Mouse (Mus musculus) ES-E14 (cell line): ENCODE measurements at regions not wholly inside any gene's neighbourhood (a gene's known extent, or its start where the extent isn't known, plus 50 kb on each side); places are given as distances from the start of the nearest gene placed in this dataset.

ENCODE experiments used
- CHD2 ChIP-seq: IDR thresholded peaks from 2 replicates; pipeline ENCODE4 v1.6.1; 2014; ENCODE audit warnings: mild to moderate bottlenecking, low read depth, low read length, inconsistent platforms
- HCFC1 ChIP-seq: IDR thresholded peaks from 2 replicates; pipeline ENCODE4 v1.6.1; 2012; ENCODE audit warnings: low read length, inconsistent platforms, borderline replicate concordance; ENCODE audit not compliant: insufficient read depth
- MAFK ChIP-seq: IDR thresholded peaks from 2 replicates; pipeline ENCODE4 v1.6.1; 2014; ENCODE audit warnings: mild to moderate bottlenecking, low read depth, low read length, inconsistent platforms; ENCODE audit not compliant: insufficient read depth
- ZC3H11A ChIP-seq: IDR thresholded peaks from 2 replicates; pipeline ENCODE4 v1.6.1; 2012; ENCODE audit warnings: low read depth, mild to moderate bottlenecking, inconsistent platforms, low read length, borderline replicate concordance

GRCm38 (mm10) chr14:98805066-98805465 is 189.1 kb downstream of the Rpl36a-ps1 start:
- no peak for TF ChIP-seq HCFC1
- TF ChIP-seq ZC3H11A: no peak
- TF ChIP-seq CHD2: no peak
- no peak for TF ChIP-seq MAFK
